Mouse (Mus musculus) ES-E14 (cell line): ENCODE measurements around the gene Schip1.

Source experiments
- CHD2 ChIP-seq: IDR thresholded peaks from 2 replicates; pipeline ENCODE4 v1.6.1; 2014; ENCODE audit warnings: mild to moderate bottlenecking, low read depth, low read length, inconsistent platforms
- HCFC1 ChIP-seq: IDR thresholded peaks from 2 replicates; pipeline ENCODE4 v1.6.1; 2012; ENCODE audit warnings: low read length, inconsistent platforms, borderline replicate concordance; ENCODE audit not compliant: insufficient read depth
- ZC3H11A ChIP-seq: IDR thresholded peaks from 2 replicates; pipeline ENCODE4 v1.6.1; 2012; ENCODE audit warnings: low read depth, mild to moderate bottlenecking, inconsistent platforms, low read length, borderline replicate concordance
- ZNF384 ChIP-seq: IDR thresholded peaks from 2 replicates; pipeline ENCODE4 v1.6.1; 2012; ENCODE audit warnings: low read depth, low read length, inconsistent platforms

DNA sequence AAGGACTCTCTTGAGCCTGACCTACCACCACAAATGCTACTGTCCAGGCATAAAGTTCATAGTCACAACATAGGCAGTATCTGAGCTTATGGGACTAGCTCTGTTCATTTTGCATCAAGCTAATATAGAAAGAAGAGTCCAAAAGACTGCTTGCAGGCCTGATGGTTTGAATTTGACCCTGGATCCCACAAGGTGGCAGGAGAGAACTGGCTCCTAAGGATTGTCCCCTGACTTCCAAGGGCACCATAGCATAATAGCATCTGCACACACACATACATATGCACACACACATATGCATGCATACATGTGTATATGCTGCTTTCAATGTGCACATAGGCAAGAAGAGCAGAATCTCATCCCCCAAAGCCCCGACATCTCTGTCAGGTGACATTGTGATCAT, 405.0 kb downstream of the Schip1 start:
- no peak for TF ChIP-seq ZC3H11A
- no peak for TF ChIP-seq HCFC1
- no peak for TF ChIP-seq ZNF384
- no peak for TF ChIP-seq CHD2
